31 mouse cellular contexts compared by ENCODE assay signal in genomic region chr17:12513997-12514396, GRCm38 (mm10). TPM values are rescaled to one million over a fixed set of nuclear protein-coding genes. Genes with fewer than 3 reads are reported as not detected.
A peak's percentile ranks its signal among the peaks of the same experiment; 100 is the strongest.
DNase-seq lines count a peak whose midpoint lies in the region; ATAC-seq and TF ChIP-seq lines count a peak whose summit lies in the region.
"Had no signal": no experiment of that assay in that cellular context is flagged by ENCODE, and none has a peak within 500 bp of the region (broad histone marks: within the 10 kb centered on the region; RNA-seq: fewer than 3 reads in every experiment).

No protein-coding gene starts in this region.

- no peak overlapping the region for H3K4me2 ChIP-seq in kidney, postnatal 0 days (ENCODE audit: low read length)
- no peak overlapping the region for H3K4me2 ChIP-seq in lung, embryonic 14.5 days
- H3K4me2 ChIP-seq: heart, embryonic 15.5 days; hindbrain, embryonic 12.5 days; kidney, embryonic 15.5 days; limb, embryonic 12.5 days; midbrain, embryonic 12.5 days; neural tube, embryonic 12.5 days had no signal

- H3K36me3 ChIP-seq in kidney, postnatal 0 days (ENCODE audit: insufficient read depth, low read length): no peaks in the 10 kb centered on the region
- no peaks in the 10 kb centered on the region for H3K36me3 ChIP-seq in kidney, adult 2 months (ENCODE audit: control insufficient read depth, insufficient read depth, low read length)
- H3K36me3 ChIP-seq in lung, embryonic 14.5 days (ENCODE audit: insufficient read depth): no peaks in the 10 kb centered on the region
- peaks cover 0 to 49% of the 10 kb centered on the region in 2 experiments; a peak in 2 of 4 replicates for H3K36me3 ChIP-seq in MEL (ENCODE audit: control insufficient read depth in 1 of 2, insufficient read depth in 2 of 2, low read length in 2 of 2)
- H3K36me3 ChIP-seq: G1E; heart, embryonic 10.5 days; heart, embryonic 15.5 days; hindbrain, embryonic 12.5 days; kidney, embryonic 15.5 days; limb, embryonic 12.5 days; midbrain, embryonic 12.5 days; neural tube, embryonic 12.5 days had no signal

- WGBS in kidney, postnatal 0 days: 81% methylated on average over 5 of the region's 5 CpGs
- 76% methylated on average over 5 of the region's 5 CpGs for WGBS in kidney, adult 2 months
- WGBS in lung, embryonic 14.5 days: 75% methylated on average over 5 of the region's 5 CpGs

- 0 out of 2 replicates have a peak, but pooled peaks cover 2% of the 10 kb centered on the region for H3K27me3 ChIP-seq in kidney, postnatal 0 days (ENCODE audit: insufficient read depth, low read length)
- no peaks in the 10 kb centered on the region for H3K27me3 ChIP-seq in kidney, adult 2 months (replicated peaks; ENCODE audit: control insufficient read depth, insufficient read depth, low read length)
- H3K27me3 ChIP-seq in lung, embryonic 14.5 days (ENCODE audit: insufficient read depth, low read length): peaks cover under 1% of the 10 kb centered on the region
- no peaks in the 10 kb centered on the region for H3K27me3 ChIP-seq in MEL (ENCODE audit: control insufficient read depth in 1 of 2, insufficient read depth in 2 of 2, low read length in 2 of 2)

- TF ChIP-seq CTCF in kidney, postnatal 0 days (IDR thresholded peaks at IDR 0.05; ENCODE audit: low read depth): peak; percentile 26; the same call in 1 of the 2 replicates
- no peak for TF ChIP-seq CTCF in kidney, adult 2 months (conservative IDR thresholded peaks at IDR 0.05; ENCODE audit: insufficient read depth, insufficient read length, low read depth, low read length)
- TF ChIP-seq CTCF in lung, embryonic 14.5 days (IDR thresholded peaks at IDR 0.05; ENCODE audit: low read depth): no peak
- TF ChIP-seq CTCF in MEL (IDR thresholded peaks at IDR 0.05 in 2 of 3, conservative IDR thresholded peaks at IDR 0.05 in 1 of 3; ENCODE audit: control insufficient read depth in 1 of 3, insufficient read depth in 1 of 3, low read depth in 2 of 3, low read length in 3 of 3, poor library complexity in 1 of 3, severe bottlenecking in 1 of 3): peak; percentile 28 to 44 (median 39); a peak in 5 of 6 replicates

- TF ChIP-seq POLR2A in kidney, adult 2 months (IDR thresholded peaks at IDR 0.05; ENCODE audit: low read depth, low read length): no peak
- no peak for TF ChIP-seq POLR2A in MEL (IDR thresholded peaks at IDR 0.05; ENCODE audit: control insufficient read depth in 1 of 2, insufficient read depth in 1 of 2, low read depth in 1 of 2, low read length in 2 of 2, poor library complexity in 1 of 2)

- no peaks in the 10 kb centered on the region for H3K4me1 ChIP-seq in kidney, postnatal 0 days (replicated peaks; ENCODE audit: insufficient read depth, low read length)
- H3K4me1 ChIP-seq in kidney, adult 2 months (ENCODE audit: control insufficient read depth, insufficient read depth, low read length): no peaks in the 10 kb centered on the region
- no peaks in the 10 kb centered on the region for H3K4me1 ChIP-seq in lung, embryonic 14.5 days (ENCODE audit: insufficient read depth)
- peaks cover 27 to 48% of the 10 kb centered on the region in 2 experiments for H3K4me1 ChIP-seq in MEL (ENCODE audit: control insufficient read depth in 1 of 2, insufficient read depth in 2 of 2, low read length in 2 of 2)
- H3K4me1 ChIP-seq: heart, embryonic 10.5 days; heart, embryonic 15.5 days; hindbrain, embryonic 12.5 days; kidney, embryonic 15.5 days; limb, embryonic 12.5 days; midbrain, embryonic 12.5 days; neural tube, embryonic 12.5 days had no signal

- no peaks in the 10 kb centered on the region for H3K9me3 ChIP-seq in kidney, postnatal 0 days (replicated peaks; ENCODE audit: low read length)
- H3K9me3 ChIP-seq in lung, embryonic 14.5 days (ENCODE audit: low read depth, low read length): no peaks in the 10 kb centered on the region
- no peaks in the 10 kb centered on the region for H3K9me3 ChIP-seq in MEL (replicated peaks; ENCODE audit: insufficient read depth, low read length)
- H3K9me3 ChIP-seq: G1E; heart, embryonic 10.5 days; heart, embryonic 15.5 days; hindbrain, embryonic 12.5 days; kidney, embryonic 15.5 days; limb, embryonic 12.5 days; midbrain, embryonic 12.5 days; neural tube, embryonic 12.5 days had no signal

- ATAC-seq in kidney, postnatal 0 days (replicated peaks; ENCODE audit: low FRiP score, low read depth): no peak
- ATAC-seq in lung, embryonic 14.5 days (ENCODE audit: insufficient read depth): no peak
- ATAC-seq: activated CD4-positive, CD25-positive, alpha-beta regulatory T cell, adult 4 months; forebrain, postnatal 0 days had no signal

- DNase-seq in kidney, postnatal 0 days (ENCODE audit: low spot score): no peak
- DNase-seq in kidney, adult 2 months: no peak
- DNase-seq in lung, embryonic 14.5 days: peak; percentile 13
- DNase-seq in lung, postnatal 25 days (ENCODE audit: low spot score): no peak
- DNase-seq in MEL (ENCODE audit: low read depth, low spot score): peak; percentile 71
- no peak for DNase-seq in cerebellum, adult 8-10 months
- no peak for DNase-seq in right cerebral cortex, postnatal 10 days (ENCODE audit: low spot score in 2 of 2)
- DNase-seq: adrenal gland, adult 2 months; adrenal gland, postnatal 36 days; B cell, adult 2 months; cerebellum, adult 18-20 months; cerebellum, postnatal 14 days; forebrain, postnatal 0 days; gastrocnemius, postnatal 10 days; kidney, adult 11 months; layer of hippocampus, adult 9-11 months; lung, adult 2 months; lung, postnatal 14 days; right cerebral cortex, adult 18-20 months; right cerebral cortex, postnatal 4 days had no signal

- H3K4me3 ChIP-seq in kidney, postnatal 0 days (replicated peaks; ENCODE audit: low read depth, low read length): no peak overlapping the region
- no peak overlapping the region for H3K4me3 ChIP-seq in kidney, adult 2 months (ENCODE audit: insufficient read depth, low read depth, low read length)
- H3K4me3 ChIP-seq in lung, embryonic 14.5 days (ENCODE audit: low read depth, low read length): no peak overlapping the region
- H3K4me3 ChIP-seq in MEL (ENCODE audit: control insufficient read depth in 1 of 2, insufficient read depth in 1 of 2, low read depth in 2 of 2, low read length in 2 of 2): no peak overlapping the region
- H3K4me3 ChIP-seq: erythroblast, embryonic 14.5 days; heart, embryonic 10.5 days; heart, embryonic 15.5 days; hindbrain, embryonic 12.5 days; kidney, embryonic 15.5 days; limb, embryonic 12.5 days; midbrain, embryonic 12.5 days; myocyte; neural tube, embryonic 12.5 days had no signal

- TF ChIP-seq EP300 in MEL (IDR thresholded peaks at IDR 0.05; ENCODE audit: low read depth in 1 of 2, low read length in 2 of 2): no peak

- H3K79me2 ChIP-seq in MEL (ENCODE audit: control insufficient read depth, insufficient read depth, low read length, poor library complexity): no peaks in the 10 kb centered on the region

- H3K27ac ChIP-seq in kidney, postnatal 0 days: no peak overlapping the region
- H3K27ac ChIP-seq in kidney, adult 2 months (ENCODE audit: insufficient read depth, low read depth, low read length): no peak overlapping the region
- H3K27ac ChIP-seq in lung, embryonic 14.5 days (ENCODE audit: low read depth): no peak overlapping the region
- peak overlapping the region; percentile 99 for H3K27ac ChIP-seq in MEL (ENCODE audit: control insufficient read depth, low read depth, low read length)
- H3K27ac ChIP-seq: heart, embryonic 10.5 days; heart, embryonic 15.5 days; hindbrain, embryonic 12.5 days; kidney, embryonic 15.5 days; limb, embryonic 12.5 days; midbrain, embryonic 12.5 days; neural tube, embryonic 12.5 days had no signal

- no peak for TF ChIP-seq RAD21 in MEL (IDR thresholded peaks at IDR 0.05; ENCODE audit: low read depth, low read length)

- no peak overlapping the region for H3K9ac ChIP-seq in kidney, postnatal 0 days (ENCODE audit: low read depth, low read length)
- H3K9ac ChIP-seq in lung, embryonic 14.5 days: no peak overlapping the region
- peak overlapping the region; percentile 44 for H3K9ac ChIP-seq in MEL (ENCODE audit: control insufficient read depth, low read depth, low read length, poor library complexity, severe bottlenecking)
- H3K9ac ChIP-seq: forebrain, postnatal 0 days; heart, embryonic 15.5 days; hindbrain, embryonic 12.5 days; kidney, embryonic 15.5 days; limb, embryonic 12.5 days; midbrain, embryonic 12.5 days; neural tube, embryonic 12.5 days had no signal

TF ChIP-seq in MEL, 35 proteins besides CTCF, POLR2A, EP300 and RAD21 (continues in another document):
- TF ChIP-seq NRF1 (IDR thresholded peaks at IDR 0.05; ENCODE audit: insufficient read depth, low read depth, low read length, poor library complexity, severe bottlenecking): no peak
- TF ChIP-seq KAT2A (conservative IDR thresholded peaks at IDR 0.05; ENCODE audit: low read depth, low read length): no peak
- TF ChIP-seq SIN3A (IDR thresholded peaks at IDR 0.05; ENCODE audit: low read length): no peak
- no peak for TF ChIP-seq ZC3H11A (IDR thresholded peaks at IDR 0.05; ENCODE audit: low read depth, low read length)
- TF ChIP-seq TCF12 (IDR thresholded peaks at IDR 0.05; ENCODE audit: low read depth, low read length): no peak
- TF ChIP-seq MAZ (IDR thresholded peaks at IDR 0.05; ENCODE audit: low read depth, low read length): no peak
- no peak for TF ChIP-seq ZMIZ1 (IDR thresholded peaks at IDR 0.05; ENCODE audit: low read depth, low read length)
- 0 out of 2 replicates have a peak, but pooled peaks have one; percentile 43 for TF ChIP-seq JUND (IDR thresholded peaks at IDR 0.05; ENCODE audit: low read depth, low read length)
- TF ChIP-seq ZNF384 (IDR thresholded peaks at IDR 0.05; ENCODE audit: low read depth, low read length): no peak
- no peak for TF ChIP-seq TBP (IDR thresholded peaks at IDR 0.05; ENCODE audit: low read depth, low read length)
- no peak for TF ChIP-seq GABPA (IDR thresholded peaks at IDR 0.05; ENCODE audit: low read depth, low read length)
- no peak for TF ChIP-seq ZKSCAN1 (IDR thresholded peaks at IDR 0.05; ENCODE audit: low read depth, low read length)
- 0 out of 2 replicates have a peak, but pooled peaks have one; percentile 8 for TF ChIP-seq HCFC1 (IDR thresholded peaks at IDR 0.05; ENCODE audit: low read depth, low read length)
- TF ChIP-seq NELFE (IDR thresholded peaks at IDR 0.05; ENCODE audit: low read depth, low read length): no peak
- no peak for TF ChIP-seq ETS1 (IDR thresholded peaks at IDR 0.05; ENCODE audit: low read depth, low read length)
- no peak for TF ChIP-seq MXI1 (IDR thresholded peaks at IDR 0.05; ENCODE audit: low read depth, low read length)
- 0 out of 2 replicates have a peak, but pooled peaks have one; percentile 16 for TF ChIP-seq E2F4 (IDR thresholded peaks at IDR 0.05; ENCODE audit: borderline replicate concordance, low read depth, low read length)

RNA-seq across cellular contexts. Expression of gene Slc22a3, which starts 6.5 kb away (rescaled TPM):
- polyA plus RNA-seq in kidney, postnatal 0 days (2015; fragmentation: Nextera tagmentation; extraction: Ambion mirVana): 0.57 and 0.68 TPM in 2 replicates
- polyA plus RNA-seq in kidney, adult 2 months (2012; rRNA removed): 1.3 and 1.4 TPM in 2 replicates
- polyA plus RNA-seq in lung, embryonic 14.5 days (2014; fragmentation: Nextera tagmentation; extraction: Ambion mirVana): 0.26 and 0.49 TPM in 2 replicates
- total RNA-seq in MEL (2012; rRNA removed): 31.5 and 56.0 TPM in 2 replicates
- polyA plus RNA-seq in MEL (2012; ENCODE audit: insufficient read depth in 1 of 2, insufficient read length in 2 of 2, low read depth in 1 of 2, low replicate concordance in 2 of 2, missing spikeins in 1 of 2): 10 to 100 TPM in 1 of 2 experiments, not detected in 1; 87.7 TPM
- polyA plus RNA-seq: activated CD4-positive, CD25-positive, alpha-beta regulatory T cell, adult 4 months; erythroblast, embryonic 14.5 days; myocyte had no signal

Comparison
In these comparisons a context has a peak if more than half of its experiments do, and no peak if none do; other contexts are left out.
1. DNase-seq: peak in lung, embryonic 14.5 days (single experiment) and MEL (single experiment); none in kidney, postnatal 0 days (single experiment), kidney, adult 2 months (single experiment), lung, postnatal 25 days (single experiment), cerebellum, adult 8-10 months (single experiment) and right cerebral cortex, postnatal 10 days (0 of 2).
2. CTCF ChIP-seq: peak in kidney, postnatal 0 days (single experiment) and MEL (3 of 3); none in kidney, adult 2 months (single experiment) and lung, embryonic 14.5 days (single experiment).